Mouse (Mus musculus) intestine, postnatal 0 days (tissue): Measurements from ENCODE around the gene Fgfr3. TPM values are rescaled to one million over a fixed set of nuclear protein-coding genes. Genes with fewer than 3 reads are reported as not detected.
A peak's percentile ranks its signal among the peaks of the same experiment; 100 is the strongest.

Source experiments
- ATAC-seq: fragments of 200-750 bp; cut with Nextera tagmentation; 2 replicates; pipeline ENCODE4 v1.8.0; 2017; ENCODE audit warnings: mild to moderate bottlenecking, moderate TSS enrichment, moderate library complexity
- H3K27ac ChIP-seq: fragments of 300-500 bp; sonication (generic); 2 replicates; pipeline ENCODE4 v1.5.1; 2014; ENCODE audit warnings: mild to moderate bottlenecking, low read depth, low read length, moderate library complexity
- H3K27me3 ChIP-seq: fragments of 300-500 bp; sonication (generic); replicated peaks from 2 replicates; pipeline ENCODE4 v1.6.1; 2014; ENCODE audit warnings: low read length, mixed read lengths; ENCODE audit not compliant: control insufficient read depth, insufficient read depth
- H3K36me3 ChIP-seq: fragments of 300-500 bp; sonication (generic); 2 replicates; pipeline ENCODE4 v1.6.1; 2014; ENCODE audit warnings: mild to moderate bottlenecking, moderate library complexity; ENCODE audit not compliant: control insufficient read depth, insufficient read depth
- H3K4me1 ChIP-seq: fragments of 300-500 bp; sonication (generic); replicated peaks from 2 replicates; pipeline ENCODE4 v1.6.1; 2014; ENCODE audit warnings: antibody characterized with exemption, low read length, mixed read lengths; ENCODE audit not compliant: control insufficient read depth, insufficient read depth
- H3K4me2 ChIP-seq: fragments of 300-500 bp; sonication (generic); replicated peaks from 2 replicates; pipeline ENCODE4 v1.6.1; 2014; ENCODE audit warnings: low read depth, mild to moderate bottlenecking, moderate library complexity
- H3K4me3 ChIP-seq: fragments of 300-500 bp; sonication (generic); 2 replicates; pipeline ENCODE4 v1.5.1; 2014; ENCODE audit warnings: low read depth, low read length
- H3K9ac ChIP-seq: fragments of 300-500 bp; sonication (generic); 2 replicates; pipeline ENCODE4 v1.6.1; 2014; ENCODE audit warnings: mild to moderate bottlenecking, low read depth, low read length
- H3K9me3 ChIP-seq: fragments of 300-500 bp; sonication (generic); 2 replicates; pipeline ENCODE4 v1.6.1; 2016; ENCODE audit warnings: mixed run types; ENCODE audit not compliant: control insufficient read depth
- CTCF ChIP-seq: sonication (generic); IDR thresholded peaks from 2 replicates; pipeline ENCODE4 v1.5.1; 2016; ENCODE audit warnings: low read depth, mild to moderate bottlenecking, control low read depth, antibody characterized with exemption, moderate library complexity
- WGBS: fragments of 180-500 bp; shearing (Covaris S2); extraction: QIAGEN DNeasy Blood & Tissue Kit; methylation state at CpG from one replicate; pipeline ENCODE4 v1.1.7; 2014; 5-methylcytosine and 5-hydroxymethylcytosine counted together
- polyA plus RNA-seq: library from polyadenylated mRNA; unstranded; fragments of >200 nt; fragmentation: Nextera tagmentation; extraction: Ambion mirVana; gene quantifications from 2 replicates; pipeline ENCODE4 v1.2.1, GENCODE M21; 2015

Gene Fgfr3
- 2.6 and 3.5 TPM in 2 replicates for polyA plus RNA-seq

DNA sequence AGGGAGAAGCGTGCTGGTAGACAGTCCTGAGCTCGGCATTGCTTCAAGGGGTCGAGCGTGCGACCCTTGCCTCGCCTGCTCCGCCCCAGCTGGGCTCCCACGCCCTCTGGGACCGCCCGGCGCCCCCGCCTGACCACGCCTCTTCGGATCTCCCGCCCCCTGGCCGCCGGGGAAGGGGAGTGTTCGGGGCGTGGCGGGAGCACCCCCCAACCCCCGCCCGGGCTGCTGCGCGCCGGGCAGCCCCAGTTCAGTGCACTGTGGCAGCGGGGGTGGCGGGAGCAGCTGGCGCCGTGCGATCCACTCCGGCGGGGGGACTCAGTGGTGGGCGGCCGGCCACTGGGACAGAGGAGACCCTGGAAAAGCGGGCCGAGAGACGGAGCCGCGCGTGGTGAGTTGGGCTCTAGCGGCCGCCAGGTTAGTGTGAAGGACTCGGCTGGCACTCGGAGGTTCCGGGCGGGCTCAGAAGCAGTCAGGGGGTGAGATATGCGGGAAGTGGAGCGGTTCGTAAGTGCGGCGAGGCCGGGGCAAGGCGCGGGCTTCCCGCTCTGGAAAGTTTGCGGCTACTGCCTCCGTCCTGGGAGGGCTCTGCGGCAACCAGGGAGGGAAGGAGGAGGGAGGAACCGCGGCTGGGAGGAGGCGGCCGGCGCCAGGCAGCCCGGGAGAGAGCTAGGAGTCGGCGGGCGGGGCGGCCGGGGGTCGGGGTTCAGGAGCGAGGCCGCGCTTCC is at the start of gene Fgfr3:
Fgfr3 (plus strand) TSS at position 134 of the 725 bp plus-strand sequence.
- peaks cover 5% of the 10 kb centered on the region; the same call in 1 of the 2 replicates for H3K4me1 ChIP-seq
- peak; percentile 44 for TF ChIP-seq CTCF
- H3K9me3 ChIP-seq, result no peaks in the 10 kb centered on the region
- WGBS, result 0% methylated on average over 67 of the region's 73 CpGs
- H3K4me2 ChIP-seq, result peak within 1 kb of the TSS; percentile 100
- peak within 1 kb of the TSS; percentile 46; the same call in 1 of the 2 replicates for H3K27ac ChIP-seq
- peak within 1 kb of the TSS; percentile 74 for H3K4me3 ChIP-seq
- H3K27me3 ChIP-seq, result no peaks in the 10 kb centered on the region
- peak; percentile 37 for ATAC-seq
- peak within 1 kb of the TSS; percentile 58 for H3K9ac ChIP-seq
- H3K36me3 ChIP-seq, result no peaks in the 10 kb centered on the region

DNA sequence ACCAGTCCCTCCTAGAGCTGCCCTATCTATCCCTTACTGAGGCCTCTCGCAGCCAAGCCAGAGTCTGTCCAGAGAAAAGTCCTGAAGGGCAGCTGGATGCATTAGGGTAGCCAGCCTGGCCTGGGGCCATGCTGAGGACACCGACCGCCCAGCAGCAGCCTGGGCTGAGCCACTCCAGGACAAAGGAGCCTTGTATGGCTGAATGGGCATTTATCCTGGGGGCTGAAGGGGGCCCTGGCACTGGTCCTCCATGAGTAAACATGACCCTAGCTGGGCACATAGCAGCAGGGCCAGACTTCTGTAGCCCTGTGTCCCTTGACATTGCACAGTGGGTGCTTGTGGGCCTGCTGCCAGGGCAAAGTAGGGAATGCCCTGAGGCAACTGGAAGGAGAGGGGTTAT is 47.0 kb upstream of the Fgfr3 start:
- Histone ChIP-seq H3K4me1 (no peaks in the 10 kb centered on the region), H3K9ac (no peak overlapping the region), H3K27ac (no peak overlapping the region), H3K4me3 (no peak overlapping the region), H3K27me3 (no peaks in the 10 kb centered on the region), H3K36me3 (peaks cover 30% of the 10 kb centered on the region), H3K9me3 (no peaks in the 10 kb centered on the region), H3K4me2 (no peak overlapping the region)
- 93% methylated on average over 3 of the region's 3 CpGs for WGBS
- TF ChIP-seq CTCF, result no peak
- ATAC-seq, result no peak

DNA sequence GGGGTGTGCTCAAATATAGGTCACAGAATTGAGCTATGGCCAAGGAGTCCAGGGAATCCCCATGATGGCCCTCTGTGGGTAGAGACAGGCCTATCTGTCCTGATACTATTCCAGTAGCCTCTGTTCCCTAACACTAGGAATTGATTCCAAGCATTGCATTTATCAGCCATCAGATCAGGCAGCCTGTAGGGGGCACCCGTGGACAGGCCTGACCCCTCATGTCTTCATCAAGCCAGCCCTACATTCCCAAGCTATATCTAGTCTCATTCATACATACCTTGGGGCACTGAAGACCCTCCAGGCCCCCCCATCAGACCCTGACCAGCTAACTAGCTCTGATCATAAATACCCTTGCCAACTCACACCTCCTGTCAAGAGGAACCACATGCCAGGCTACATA is 45.5 kb upstream of the Fgfr3 start:
- Histone ChIP-seq H3K9me3 (no peaks in the 10 kb centered on the region), H3K4me2 (no peak overlapping the region), H3K27me3 (no peaks in the 10 kb centered on the region), H3K36me3 (peaks cover 19% of the 10 kb centered on the region; the same call in 1 of the 2 replicates), H3K4me3 (no peak overlapping the region), H3K9ac (no peak overlapping the region), H3K4me1 (no peaks in the 10 kb centered on the region), H3K27ac (no peak overlapping the region)
- WGBS, result 0% methylated on average over 1 of the region's 1 CpGs
- no peak for ATAC-seq
- TF ChIP-seq CTCF, result peak; percentile 85

DNA sequence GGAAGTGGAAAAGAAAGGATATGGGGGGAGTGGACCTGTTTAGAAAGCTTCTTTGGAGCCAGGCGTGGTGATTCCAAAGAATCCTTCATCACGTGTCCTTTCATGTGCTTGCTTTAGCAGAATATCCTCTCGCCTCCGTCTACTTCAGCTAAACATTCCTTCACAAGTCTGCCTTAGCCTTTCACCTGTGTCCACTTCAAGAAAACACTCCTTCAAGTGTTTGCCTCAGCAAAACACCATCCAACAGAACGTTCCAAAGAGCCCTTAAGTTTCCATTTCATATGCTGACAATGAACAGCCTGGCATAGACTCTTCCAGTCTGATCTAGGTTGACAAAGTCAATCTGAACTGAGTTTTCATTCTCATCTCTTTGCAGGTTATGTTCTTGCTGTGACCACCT is 43.2 kb upstream of the Fgfr3 start:
- TF ChIP-seq CTCF, result no peak
- 78% methylated on average over 5 of the region's 5 CpGs for WGBS
- no peak for ATAC-seq
- Histone ChIP-seq H3K9ac (no peak overlapping the region), H3K27ac (no peak overlapping the region), H3K4me3 (no peak overlapping the region), H3K27me3 (no peaks in the 10 kb centered on the region), H3K36me3 (0 out of 2 replicates have a peak, but pooled peaks cover 1% of the 10 kb centered on the region), H3K4me2 (no peak overlapping the region), H3K9me3 (no peaks in the 10 kb centered on the region), H3K4me1 (no peaks in the 10 kb centered on the region)

DNA sequence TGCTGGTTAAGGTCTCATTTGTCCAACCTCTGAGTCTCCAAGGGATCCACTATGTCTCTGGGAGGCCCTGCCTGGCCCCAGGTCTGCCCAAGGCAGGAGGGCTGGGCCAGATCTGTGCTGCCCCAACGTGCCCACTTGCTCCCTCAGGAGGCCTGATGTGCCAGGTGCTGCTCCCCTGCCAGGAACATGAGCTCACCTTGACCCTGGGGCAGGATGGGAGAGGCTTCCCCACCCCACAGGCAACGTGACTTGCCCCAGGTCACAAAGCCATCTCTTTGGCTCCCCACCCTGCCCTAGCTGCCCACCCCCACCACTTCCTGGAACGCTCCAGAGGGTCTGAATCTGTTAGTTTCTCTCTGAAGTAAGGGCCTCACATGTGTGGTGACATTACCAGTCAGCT is 40.4 kb upstream of the Fgfr3 start:
- no peaks in the 10 kb centered on the region for H3K27me3 ChIP-seq
- ATAC-seq, result no peak
- 47% methylated on average over 3 of the region's 3 CpGs for WGBS
- no peaks in the 10 kb centered on the region for H3K4me1 ChIP-seq
- no peak overlapping the region for H3K27ac ChIP-seq
- no peak for TF ChIP-seq CTCF
- no peaks in the 10 kb centered on the region for H3K9me3 ChIP-seq
- H3K36me3 ChIP-seq, result no peaks in the 10 kb centered on the region
- H3K4me3 ChIP-seq, result no peak overlapping the region
- no peak overlapping the region for H3K9ac ChIP-seq
- no peak overlapping the region for H3K4me2 ChIP-seq

DNA sequence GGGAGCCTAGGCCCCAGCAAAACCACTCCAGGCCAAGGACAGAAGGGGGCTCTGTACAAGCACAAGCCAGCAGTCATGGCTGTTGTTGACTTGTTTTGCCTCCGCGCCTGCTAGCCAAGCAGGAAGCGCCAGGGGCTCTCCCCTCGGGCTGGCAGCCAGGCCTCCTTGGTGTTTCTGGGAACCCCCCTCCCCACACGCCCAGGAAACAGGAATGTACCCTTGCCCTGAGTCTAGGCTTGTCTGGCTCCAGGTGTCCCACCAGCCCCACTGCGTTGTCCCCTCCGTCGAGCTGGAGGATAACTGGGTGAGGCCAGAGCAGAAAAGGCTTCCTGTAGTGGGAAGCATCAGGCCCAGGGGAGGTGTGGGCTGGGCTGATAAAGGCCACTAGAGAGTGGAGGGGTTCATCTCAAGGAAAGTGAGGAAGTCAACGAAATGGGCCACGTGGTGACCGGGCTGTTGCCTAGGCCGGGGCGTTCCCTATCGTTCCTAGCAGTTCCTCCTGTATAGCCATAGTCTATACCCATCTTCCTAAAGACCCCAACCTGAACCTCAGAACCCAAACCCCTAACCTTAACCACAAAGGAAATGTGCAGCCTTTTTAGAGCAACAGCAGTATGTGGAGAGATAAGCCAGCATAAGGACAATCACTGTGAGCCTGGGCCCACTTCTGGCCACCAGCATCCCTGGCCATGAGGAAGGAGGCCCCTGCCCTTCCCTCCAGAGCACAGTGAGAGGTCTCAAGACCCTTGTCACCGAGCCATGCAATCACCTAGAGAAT is 39.7 kb upstream of the Fgfr3 start:
- Histone ChIP-seq H3K27ac (no peak overlapping the region), H3K9ac (no peak overlapping the region), H3K9me3 (no peaks in the 10 kb centered on the region), H3K4me2 (no peak overlapping the region), H3K36me3 (no peaks in the 10 kb centered on the region), H3K4me1 (no peaks in the 10 kb centered on the region), H3K4me3 (no peak overlapping the region), H3K27me3 (no peaks in the 10 kb centered on the region)
- no peak for TF ChIP-seq CTCF
- WGBS, result 78% methylated on average over 15 of the region's 15 CpGs
- no peak for ATAC-seq
